Mouse (Mus musculus) intestine, embryonic 15.5 days (tissue): ENCODE results near the gene Olfr1219. TPM values are rescaled to one million over a fixed set of nuclear protein-coding genes. Genes with fewer than 3 reads are reported as not detected.

Experiments
- ATAC-seq: fragments of 200-750 bp; cut with Nextera tagmentation; 2 replicates; pipeline ENCODE4 v1.8.0; 2017; ENCODE audit warnings: moderate TSS enrichment, moderate library complexity
- H3K27ac ChIP-seq: fragments of 300-500 bp; sonication (generic); 2 replicates; pipeline ENCODE4 v1.5.1; 2015; ENCODE audit warnings: mild to moderate bottlenecking, inconsistent platforms
- H3K27me3 ChIP-seq: fragments of 300-500 bp; sonication (generic); replicated peaks from 2 replicates; pipeline ENCODE4 v1.6.1; 2015; ENCODE audit warnings: inconsistent platforms
- H3K36me3 ChIP-seq: fragments of 300-500 bp; sonication (generic); 2 replicates; pipeline ENCODE4 v1.6.1; 2015; ENCODE audit warnings: inconsistent platforms
- H3K4me1 ChIP-seq: fragments of 300-500 bp; sonication (generic); replicated peaks from 2 replicates; pipeline ENCODE4 v1.6.1; 2015; ENCODE audit warnings: inconsistent platforms
- H3K4me2 ChIP-seq: fragments of 300-500 bp; sonication (generic); replicated peaks from 2 replicates; pipeline ENCODE4 v1.6.1; 2015; ENCODE audit warnings: mild to moderate bottlenecking, inconsistent platforms
- H3K4me3 ChIP-seq: fragments of 300-500 bp; sonication (generic); replicated peaks from 2 replicates; pipeline ENCODE4 v1.5.1; 2015; ENCODE audit warnings: inconsistent platforms
- H3K9ac ChIP-seq: fragments of 300-500 bp; sonication (generic); 2 replicates; pipeline ENCODE4 v1.6.1; 2015; ENCODE audit warnings: inconsistent platforms
- H3K9me3 ChIP-seq: fragments of 300-500 bp; sonication (generic); 2 replicates; pipeline ENCODE4 v1.6.1; 2016; ENCODE audit warnings: inconsistent platforms
- WGBS: fragments of 180-500 bp; shearing (Covaris S2); methylation state at CpG from one replicate; pipeline ENCODE4 v1.1.7; 2015; 5-methylcytosine and 5-hydroxymethylcytosine counted together
- polyA plus RNA-seq: library from polyadenylated mRNA; unstranded; fragments of >200 nt; fragmentation: Nextera tagmentation; extraction: Ambion mirVana; gene quantifications from 2 replicates; pipeline ENCODE4 v1.2.1, GENCODE M21; 2015

The Olfr1219 gene
- polyA plus RNA-seq, result not detected in 2 replicates

DNA sequence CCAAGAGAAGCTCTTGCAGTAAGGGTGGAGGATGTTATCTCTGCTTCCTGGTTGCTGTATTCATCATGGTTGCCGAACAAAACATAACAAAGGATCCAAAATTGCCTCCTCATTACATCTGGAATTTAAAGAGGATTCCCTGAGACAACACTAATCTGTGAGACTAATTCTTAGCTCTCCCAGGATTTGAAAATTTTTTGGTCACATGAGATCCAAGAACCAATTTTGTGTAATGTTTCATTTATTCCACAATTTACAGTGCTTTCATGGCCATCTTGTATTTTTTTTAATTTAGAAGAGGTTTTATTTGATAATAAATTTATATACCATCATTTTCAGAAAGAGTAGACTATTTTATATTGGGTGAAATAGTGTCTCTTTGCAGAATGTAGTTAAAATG, at the start of gene Olfr1219:
Gene Olfr1219, minus strand, starts transcription at position 101 of the 400 bp plus-strand sequence.
- ATAC-seq, result no peak
- Histone ChIP-seq H3K36me3 (no peaks in the 10 kb centered on the region), H3K4me2 (no peak within 1 kb of the TSS)

GRCm38 (mm10) chr2:89132954-89133353, 49.6 kb upstream of the Olfr1219 start, which contains the start of gene Olfr1222:
Olfr1222 (minus strand) TSS chr2:89133054.
- H3K27me3 ChIP-seq, result no peaks in the 10 kb centered on the region

More for the DNA sequence above, at the start of gene Olfr1219:
- H3K9me3 ChIP-seq, result no peaks in the 10 kb centered on the region
- no peaks in the 10 kb centered on the region for H3K27me3 ChIP-seq
- 58% methylated on average over 1 of the region's 1 CpGs for WGBS
- H3K4me3 ChIP-seq, result no peak within 1 kb of the TSS
- H3K9ac ChIP-seq, result no peak within 1 kb of the TSS
- no peaks in the 10 kb centered on the region for H3K4me1 ChIP-seq
- no peak within 1 kb of the TSS for H3K27ac ChIP-seq

DNA sequence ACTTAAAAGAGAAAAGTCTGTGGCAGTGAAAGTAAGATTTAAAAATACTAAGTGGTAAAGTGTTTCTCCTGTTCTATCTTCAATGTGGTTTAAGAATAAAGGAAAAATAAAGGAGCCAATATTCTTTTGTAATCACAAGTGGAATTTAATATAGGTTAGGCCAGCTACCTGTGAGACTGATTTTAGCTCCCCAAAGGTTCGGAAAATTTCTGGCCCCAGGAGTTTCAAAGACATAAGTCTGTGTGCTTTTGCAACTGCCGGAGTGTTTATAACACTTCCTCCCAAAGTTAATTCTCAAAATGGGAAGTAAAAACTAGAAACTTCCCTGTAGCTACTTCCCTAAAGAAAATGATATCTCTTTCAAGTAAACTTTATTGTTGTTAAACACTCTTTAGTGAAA, 33.9 kb upstream of the Olfr1219 start, which contains the start of gene Olfr1221:
Gene Olfr1221, minus strand, starts transcription at position 101 of the 400 bp plus-strand sequence.
- ATAC-seq, result no peak
- no peak within 1 kb of the TSS for H3K4me2 ChIP-seq
- H3K27me3 ChIP-seq, result no peaks in the 10 kb centered on the region
- H3K36me3 ChIP-seq, result no peaks in the 10 kb centered on the region
- H3K27ac ChIP-seq, result no peak within 1 kb of the TSS
- H3K4me3 ChIP-seq, result no peak within 1 kb of the TSS
- WGBS, result 66% methylated on average over 2 of the region's 2 CpGs
- no peaks in the 10 kb centered on the region for H3K4me1 ChIP-seq
- H3K9ac ChIP-seq, result no peak within 1 kb of the TSS
- H3K9me3 ChIP-seq, result no peaks in the 10 kb centered on the region

More at GRCm38 (mm10) chr2:89132954-89133353, 49.6 kb upstream of the Olfr1219 start, which contains the start of gene Olfr1222:
- H3K9me3 ChIP-seq, result no peaks in the 10 kb centered on the region
- WGBS, result 55% methylated on average over 3 of the region's 3 CpGs
- H3K4me1 ChIP-seq, result no peaks in the 10 kb centered on the region
- no peak within 1 kb of the TSS for H3K4me3 ChIP-seq
- no peak within 1 kb of the TSS for H3K9ac ChIP-seq
- H3K4me2 ChIP-seq, result no peak within 1 kb of the TSS
- H3K36me3 ChIP-seq, result no peaks in the 10 kb centered on the region
- no peak within 1 kb of the TSS for H3K27ac ChIP-seq
- no peak for ATAC-seq

DNA sequence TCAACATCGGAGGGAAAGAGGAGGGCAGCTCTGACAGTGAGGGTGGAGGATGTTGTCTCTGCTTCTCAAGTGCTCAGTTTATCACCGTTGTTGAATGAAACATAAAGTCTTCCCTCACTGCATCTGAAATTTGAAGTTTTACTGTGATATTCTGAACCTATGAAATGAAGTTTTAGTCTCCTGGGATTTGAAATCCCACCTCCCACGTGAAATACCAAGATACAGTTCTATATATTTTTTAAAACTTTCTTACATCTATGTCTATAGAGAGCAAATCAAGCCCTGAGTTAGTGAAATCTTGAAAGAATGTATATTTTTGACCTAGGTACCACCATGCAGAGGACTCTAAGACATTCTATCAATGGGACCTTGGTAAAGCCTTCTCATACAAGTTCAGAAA, 23.4 kb upstream of the Olfr1219 start, which contains the start of gene Olfr1220:
Gene Olfr1220, minus strand, starts transcription at position 101 of the 400 bp plus-strand sequence.
- no peak for ATAC-seq
- Histone ChIP-seq H3K4me1 (no peaks in the 10 kb centered on the region), H3K27me3 (no peaks in the 10 kb centered on the region), H3K4me3 (no peak within 1 kb of the TSS), H3K9ac (no peak within 1 kb of the TSS), H3K36me3 (no peaks in the 10 kb centered on the region), H3K9me3 (no peaks in the 10 kb centered on the region), H3K27ac (no peak within 1 kb of the TSS), H3K4me2 (no peak within 1 kb of the TSS)
- 67% methylated on average over 3 of the region's 3 CpGs for WGBS

DNA sequence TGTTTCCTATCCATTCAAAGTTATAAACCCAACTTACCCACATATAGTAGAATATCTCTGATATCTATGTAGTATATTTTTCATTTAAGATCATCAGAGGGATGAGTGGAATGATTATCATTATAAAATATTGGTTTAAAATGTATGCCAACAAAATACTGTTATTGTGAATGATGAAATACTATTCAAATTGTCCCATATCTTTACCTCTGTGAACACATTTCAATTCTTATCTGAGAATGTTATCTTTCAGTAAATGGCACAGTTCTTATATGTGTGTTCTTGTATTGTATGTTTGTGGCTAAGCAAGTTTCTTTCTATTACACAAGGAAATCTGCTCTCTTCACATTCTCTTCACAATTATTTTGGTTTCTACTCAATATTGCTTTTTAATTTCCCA, 22.3 kb upstream of the Olfr1219 start:
- Histone ChIP-seq H3K4me1 (no peaks in the 10 kb centered on the region), H3K4me3 (no peak overlapping the region), H3K27ac (no peak overlapping the region), H3K9ac (no peak overlapping the region), H3K9me3 (no peaks in the 10 kb centered on the region), H3K27me3 (no peaks in the 10 kb centered on the region), H3K36me3 (no peaks in the 10 kb centered on the region), H3K4me2 (no peak overlapping the region)
- no peak for ATAC-seq

GRCm38 (mm10) chr2:89093848-89094247, 10.5 kb upstream of the Olfr1219 start:
- Histone ChIP-seq H3K4me3 (no peak overlapping the region), H3K27ac (no peak overlapping the region), H3K9me3 (no peaks in the 10 kb centered on the region), H3K9ac (no peak overlapping the region), H3K27me3 (no peaks in the 10 kb centered on the region), H3K4me1 (no peaks in the 10 kb centered on the region), H3K4me2 (no peak overlapping the region), H3K36me3 (no peaks in the 10 kb centered on the region)
- WGBS, result 93% methylated on average over 1 of the region's 1 CpGs
- no peak for ATAC-seq

DNA sequence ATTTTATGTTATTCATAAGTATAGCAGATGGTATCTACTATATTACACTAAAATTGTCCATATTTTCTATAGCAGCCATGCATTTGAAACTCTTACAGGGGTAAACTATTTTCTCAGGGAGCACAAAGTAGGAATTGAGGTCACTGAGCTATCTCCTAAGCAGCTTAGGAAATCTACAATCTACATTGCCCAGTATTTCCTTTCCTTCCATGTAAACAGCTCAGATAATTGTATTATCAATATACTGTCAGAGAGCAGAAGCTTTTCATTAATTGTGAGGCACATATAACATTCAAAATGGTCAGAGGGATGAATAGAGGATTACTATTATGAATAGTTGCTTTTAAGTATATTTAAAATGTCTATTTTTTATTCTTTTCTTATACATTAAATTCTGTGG, 1.8 kb downstream of the Olfr1219 start:
- H3K27me3 ChIP-seq, result no peaks in the 10 kb centered on the region
- no peak overlapping the region for H3K27ac ChIP-seq
- no peak for ATAC-seq
- H3K36me3 ChIP-seq, result no peaks in the 10 kb centered on the region
- H3K9me3 ChIP-seq, result no peaks in the 10 kb centered on the region
- H3K4me2 ChIP-seq, result no peak overlapping the region
- no peaks in the 10 kb centered on the region for H3K4me1 ChIP-seq
- H3K4me3 ChIP-seq, result no peak overlapping the region
- no peak overlapping the region for H3K9ac ChIP-seq

GRCm38 (mm10) chr2:89061087-89061486, 22.2 kb downstream of the Olfr1219 start, which contains the start of gene Olfr1218:
Olfr1218 (minus strand) TSS chr2:89061187.
- no peaks in the 10 kb centered on the region for H3K9me3 ChIP-seq
- no peak for ATAC-seq
- H3K36me3 ChIP-seq, result no peaks in the 10 kb centered on the region
- no peak within 1 kb of the TSS for H3K9ac ChIP-seq
- H3K4me3 ChIP-seq, result no peak within 1 kb of the TSS
- H3K4me2 ChIP-seq, result no peak within 1 kb of the TSS
- no peak within 1 kb of the TSS for H3K27ac ChIP-seq
- H3K27me3 ChIP-seq, result no peaks in the 10 kb centered on the region
- H3K4me1 ChIP-seq, result no peaks in the 10 kb centered on the region

GRCm38 (mm10) chr2:89031965-89032364, 51.3 kb downstream of the Olfr1219 start, which contains the start of gene Olfr1217:
Olfr1217 (minus strand) TSS chr2:89032065.
- Histone ChIP-seq H3K4me1 (no peaks in the 10 kb centered on the region), H3K9me3 (no peaks in the 10 kb centered on the region), H3K27ac (no peak within 1 kb of the TSS), H3K27me3 (no peaks in the 10 kb centered on the region), H3K9ac (no peak within 1 kb of the TSS), H3K4me2 (no peak within 1 kb of the TSS), H3K36me3 (no peaks in the 10 kb centered on the region), H3K4me3 (no peak within 1 kb of the TSS)
- 65% methylated on average over 2 of the region's 2 CpGs for WGBS
- no peak for ATAC-seq

Other genes with a start within 250 kb of the Olfr1219 start
- not detected in 2 replicates for gene Olfr1204, start 234.2 kb downstream of the Olfr1219 start, polyA plus RNA-seq
- gene Olfr1206, start 220.3 kb downstream of the Olfr1219 start, polyA plus RNA-seq, result not detected in 2 replicates
- not detected in 2 replicates for gene Olfr1208, start 181.2 kb downstream of the Olfr1219 start, polyA plus RNA-seq
- not detected in 2 replicates for gene Olfr1209, start 168.4 kb downstream of the Olfr1219 start, polyA plus RNA-seq
- not detected in 2 replicates for gene Olfr1211, start 145.4 kb downstream of the Olfr1219 start, polyA plus RNA-seq
- gene Olfr1212, start 129.5 kb downstream of the Olfr1219 start, polyA plus RNA-seq, result not detected in 2 replicates
- not detected in 2 replicates for gene Gm13762, start 103.2 kb downstream of the Olfr1219 start, polyA plus RNA-seq
- gene Olfr1214, start 90.9 kb downstream of the Olfr1219 start, polyA plus RNA-seq, result not detected in 2 replicates
- gene Olfr1215, start 76.5 kb downstream of the Olfr1219 start, polyA plus RNA-seq, result not detected in 2 replicates
- not detected in 2 replicates for gene Olfr1216, start 65.2 kb downstream of the Olfr1219 start, polyA plus RNA-seq
- gene Olfr1217, start 51.4 kb downstream of the Olfr1219 start, polyA plus RNA-seq, result not detected in 2 replicates
- gene Olfr1218, start 22.3 kb downstream of the Olfr1219 start, polyA plus RNA-seq, result not detected in 2 replicates
- gene Olfr1220, start 23.3 kb upstream of the Olfr1219 start, polyA plus RNA-seq, result not detected in 2 replicates
- gene Olfr1221, start 33.8 kb upstream of the Olfr1219 start, polyA plus RNA-seq, result not detected in 2 replicates
- gene Olfr1222, start 49.5 kb upstream of the Olfr1219 start, polyA plus RNA-seq, result not detected in 2 replicates
- not detected in 2 replicates for gene Olfr1223, start 68.0 kb upstream of the Olfr1219 start, polyA plus RNA-seq
- not detected in 2 replicates for gene Olfr1224-ps1, start 80.6 kb upstream of the Olfr1219 start, polyA plus RNA-seq
- gene Olfr1225, start 91.2 kb upstream of the Olfr1219 start, polyA plus RNA-seq, result not detected in 2 replicates
- not detected in 2 replicates for gene Olfr1226, start 116.5 kb upstream of the Olfr1219 start, polyA plus RNA-seq
- gene Olfr1228, start 170.5 kb upstream of the Olfr1219 start, polyA plus RNA-seq, result not detected in 2 replicates
- not detected in 2 replicates for gene Olfr1229, start 204.5 kb upstream of the Olfr1219 start, polyA plus RNA-seq
- gene Olfr1230, start 213.8 kb upstream of the Olfr1219 start, polyA plus RNA-seq, result not detected in 2 replicates
- not detected in 2 replicates for gene Olfr1231, start 223.6 kb upstream of the Olfr1219 start, polyA plus RNA-seq
- not detected in 2 replicates for gene Olfr1232, start 246.2 kb upstream of the Olfr1219 start, polyA plus RNA-seq